Mouse (Mus musculus): Measurements from ENCODE around the gene Elobl.

DNA sequence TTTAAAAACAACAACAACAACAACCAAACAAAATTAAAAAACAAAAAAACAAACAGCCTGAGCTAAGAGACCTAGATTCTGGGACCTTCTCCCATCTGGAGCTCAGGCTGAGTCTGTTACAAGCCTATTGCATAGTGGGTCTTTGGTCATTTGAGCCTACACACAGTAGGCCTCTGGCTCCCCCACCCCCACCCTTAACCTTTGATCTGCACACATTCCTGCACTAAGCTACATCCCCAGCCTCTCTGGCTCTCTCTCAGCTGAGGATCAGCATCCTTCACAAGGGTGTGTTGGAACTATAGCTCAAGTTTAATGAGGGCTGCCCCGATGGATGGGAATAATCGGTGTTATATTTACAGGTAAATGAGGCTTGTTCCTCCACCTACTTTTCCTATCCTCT, 28.9 kb upstream of the Elobl start:
- TF ChIP-seq POLR2A (IDR thresholded peaks at IDR 0.05; ENCODE audit: insufficient read depth, low read depth, low read length) (no peak), CTCF (IDR thresholded peaks at IDR 0.05; ENCODE audit: insufficient read depth, low read depth, low read length) (no peak)
